Mouse (Mus musculus) liver, adult 2 months (tissue): ENCODE results near the gene Pard3.

ENCODE experiments used
- CTCF ChIP-seq: fragments of 200-500 bp; IDR thresholded peaks from 2 replicates; pipeline ENCODE4 v1.5.1; 2011; ENCODE audit warnings: low read depth, low read length, control low read depth
- POLR2A ChIP-seq: fragments of 200-500 bp; IDR thresholded peaks from 2 replicates; pipeline ENCODE4 v1.6.1; 2011; ENCODE audit warnings: low read length, control low read depth; ENCODE audit not compliant: insufficient read depth; ENCODE audit errors: extremely low read depth

GRCm38 (mm10) chr8:127076511-127076910 lies 12.8 kb downstream of the Pard3 start:
- TF ChIP-seq CTCF (no peak), POLR2A (no peak)
